Mouse (Mus musculus): ENCODE data around the gene Sult2b1. TPM values are rescaled to one million over a fixed set of nuclear protein-coding genes. Genes with fewer than 3 reads are reported as not detected.

Sult2b1 gene
- total RNA-seq, 2 experiments from 2014 or later, result 7.1 to 9.7 TPM

- peak overlapping the region; percentile 32; the same call in 1 of the 2 replicates for H3K4me3 ChIP-seq
- DNase-seq (ENCODE audit: low spot score in 2 of 2), result no peak
- TF ChIP-seq CTCF (conservative IDR thresholded peaks at IDR 0.05), result no peak
- peak overlapping the region; percentile 55; the same call in 1 of the 2 replicates for H3K27ac ChIP-seq
These were observed 13.4 kb upstream of the Sult2b1 start for GRCm38 (mm10) chr7:45797661-45798510.

- no peak for DNase-seq (ENCODE audit: low spot score in 2 of 2)
- Histone ChIP-seq H3K27ac (peak overlapping the region; percentile 55; the same call in 1 of the 2 replicates), H3K4me3 (no peak overlapping the region)
- no peak for TF ChIP-seq CTCF (conservative IDR thresholded peaks at IDR 0.05)
These were observed 12.5 kb upstream of the Sult2b1 start for GRCm38 (mm10) chr7:45796950-45797349.

- Histone ChIP-seq H3K4me3 (no peak overlapping the region), H3K27ac (no peak overlapping the region)
- DNase-seq (ENCODE audit: low spot score in 2 of 2), result no peak
- TF ChIP-seq CTCF (conservative IDR thresholded peaks at IDR 0.05), result no peak
These were observed 10.5 kb upstream of the Sult2b1 start for GRCm38 (mm10) chr7:45794971-45795370.

GRCm38 (mm10) chr7:45793969-45794585 is 9.6 kb upstream of the Sult2b1 start:
- H3K27ac ChIP-seq, result no peak overlapping the region
- no peak overlapping the region for H3K4me3 ChIP-seq
- no peak for DNase-seq (ENCODE audit: low spot score in 2 of 2)
- no peak for TF ChIP-seq CTCF (conservative IDR thresholded peaks at IDR 0.05)

- no peak for TF ChIP-seq CTCF (conservative IDR thresholded peaks at IDR 0.05)
- no peak overlapping the region for H3K4me3 ChIP-seq
- H3K27ac ChIP-seq, result no peak overlapping the region
- DNase-seq (ENCODE audit: low spot score in 2 of 2), result peak in 1 of 2 experiments; percentile 7
These were observed 8.8 kb upstream of the Sult2b1 start for GRCm38 (mm10) chr7:45793240-45793639.

GRCm38 (mm10) chr7:45791756-45792490 is 7.5 kb upstream of the Sult2b1 start:
- no peak overlapping the region for H3K4me3 ChIP-seq
- H3K27ac ChIP-seq, result no peak overlapping the region
- DNase-seq (ENCODE audit: low spot score in 2 of 2), result no peak
- TF ChIP-seq CTCF (conservative IDR thresholded peaks at IDR 0.05), result no peak

DNA sequence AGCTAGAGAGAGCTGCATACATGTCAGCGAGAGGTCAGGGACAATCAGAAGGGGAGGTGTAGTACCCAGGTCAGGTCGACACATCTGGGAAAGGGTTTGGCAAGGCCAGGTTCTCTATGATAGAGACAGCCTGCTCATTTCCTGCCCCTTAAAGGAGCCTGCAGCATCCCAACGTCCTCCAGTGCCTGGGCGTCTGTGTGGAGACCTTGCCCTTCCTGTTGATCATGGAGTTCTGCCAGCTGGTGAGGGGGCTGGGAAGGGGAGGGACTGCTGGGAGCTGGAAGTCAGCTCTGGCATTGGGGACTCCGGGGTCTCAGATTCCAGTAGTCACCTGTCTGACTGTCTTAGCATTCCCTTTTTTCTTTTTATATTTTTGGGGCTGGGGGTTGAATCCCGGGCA is 6.3 kb upstream of the Sult2b1 start:
- no peak for TF ChIP-seq CTCF (conservative IDR thresholded peaks at IDR 0.05)
- Histone ChIP-seq H3K27ac (no peak overlapping the region), H3K4me3 (no peak overlapping the region)
- DNase-seq (ENCODE audit: low spot score in 2 of 2), result peak in 1 of 2 experiments; percentile 8

GRCm38 (mm10) chr7:45787642-45788041 is 3.2 kb upstream of the Sult2b1 start:
- TF ChIP-seq CTCF (conservative IDR thresholded peaks at IDR 0.05), result no peak
- DNase-seq (ENCODE audit: low spot score in 2 of 2), result no peak

DNA sequence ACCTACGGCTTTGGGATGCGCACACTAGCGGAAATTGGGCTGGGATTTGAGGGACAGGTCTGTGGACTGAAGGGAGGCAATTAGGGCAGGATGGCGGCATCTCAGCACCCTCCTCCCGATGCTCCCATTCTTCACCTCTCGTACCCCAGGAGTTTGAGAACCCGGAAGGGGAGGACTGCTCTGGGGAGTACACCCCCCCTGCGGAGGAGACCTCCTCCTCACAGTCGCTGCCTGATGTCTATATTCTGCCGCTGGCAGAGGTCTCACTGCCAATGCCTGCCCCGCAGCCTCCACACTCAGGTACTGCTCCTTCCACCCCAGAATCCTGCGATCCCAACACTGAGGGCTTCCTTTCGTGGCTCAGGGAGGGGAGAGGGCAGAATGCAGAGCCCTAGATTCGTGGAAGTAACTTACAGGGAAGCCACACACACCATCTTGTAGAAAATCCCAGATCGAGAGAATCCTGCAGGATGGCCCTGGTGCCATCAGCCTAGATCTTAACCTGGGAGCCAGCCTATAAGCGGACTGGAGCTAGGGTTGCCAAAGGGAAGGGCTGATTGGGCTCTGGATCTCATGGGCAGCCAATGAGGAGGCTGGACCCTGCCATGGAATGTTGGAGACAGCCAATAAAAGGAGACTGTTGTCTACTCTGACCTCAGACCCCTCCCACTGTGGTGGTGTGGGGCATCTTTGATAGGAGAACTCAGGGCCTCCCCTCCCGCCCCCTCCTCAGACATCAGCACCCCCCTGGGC is 2.4 kb upstream of the Sult2b1 start:
- no peak for TF ChIP-seq CTCF (conservative IDR thresholded peaks at IDR 0.05)
- Histone ChIP-seq H3K4me3 (peak overlapping the region; percentile 83), H3K27ac (peak overlapping the region; percentile 98)
- DNase-seq (ENCODE audit: low spot score in 2 of 2), result peak; percentile 67 to 73

More at GRCm38 (mm10) chr7:45787642-45788041, 3.2 kb upstream of the Sult2b1 start:
- H3K27ac ChIP-seq, result no peak overlapping the region
- H3K4me3 ChIP-seq, result no peak overlapping the region; the same call in 1 of the 2 replicates

DNA sequence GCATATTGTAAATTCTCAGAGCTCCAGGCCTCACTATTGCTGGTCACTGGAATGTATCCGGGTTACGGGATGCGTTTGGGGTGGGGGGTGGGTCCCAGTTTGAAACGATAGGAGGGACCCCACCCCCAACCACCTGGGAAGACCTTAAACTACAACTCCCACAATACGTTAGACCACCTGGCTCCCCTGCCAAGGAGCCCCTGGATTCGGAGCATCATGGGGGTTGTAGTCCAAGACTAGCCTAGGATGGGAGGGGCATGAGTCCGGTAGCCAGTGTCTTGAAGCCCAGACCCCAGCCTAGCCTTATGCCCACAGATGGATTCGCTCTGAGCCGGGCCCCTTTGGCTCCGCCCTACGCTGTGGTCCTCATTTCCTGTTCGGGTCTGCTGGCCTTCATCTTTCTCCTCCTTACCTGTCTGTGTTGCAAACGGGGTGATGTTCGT is 1.7 kb upstream of the Sult2b1 start:
- no peak for TF ChIP-seq CTCF (conservative IDR thresholded peaks at IDR 0.05)
- H3K4me3 ChIP-seq, result peak overlapping the region; percentile 83
- H3K27ac ChIP-seq, result peak overlapping the region; percentile 98
- DNase-seq (ENCODE audit: low spot score in 2 of 2), result no peak

- peak overlapping the region; percentile 83 for H3K4me3 ChIP-seq
- DNase-seq (ENCODE audit: low spot score in 2 of 2), result no peak
- peak overlapping the region; percentile 98 for H3K27ac ChIP-seq
- TF ChIP-seq CTCF (conservative IDR thresholded peaks at IDR 0.05), result no peak
These were observed 1.1 kb upstream of the Sult2b1 start for GRCm38 (mm10) chr7:45785388-45786135.
